Mouse (Mus musculus): ENCODE measurements at regions not wholly inside any gene's neighbourhood (a gene's known extent, or its start where the extent isn't known, plus 50 kb on each side); places are given as distances from the start of the nearest gene placed in this dataset.

DNA sequence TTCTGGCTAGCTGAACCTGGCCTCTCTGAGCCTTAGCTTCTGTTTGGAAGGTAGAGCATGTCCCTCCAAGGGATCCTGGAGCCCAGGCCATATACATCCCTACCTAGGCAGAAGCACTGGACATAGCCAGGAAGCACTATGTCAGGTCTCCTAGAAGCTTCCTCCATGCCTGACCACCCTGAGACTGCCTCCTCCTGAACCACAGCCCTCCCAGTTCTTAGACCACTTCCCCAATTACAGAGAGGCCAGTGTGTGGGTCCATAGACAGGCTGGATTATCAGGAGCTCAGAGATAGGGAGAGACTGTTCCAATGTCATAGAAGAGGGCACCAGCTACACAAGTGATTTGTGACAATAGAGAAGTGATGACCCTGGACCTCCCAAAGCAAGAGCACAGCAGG is 72.0 kb downstream of the Rplp1 start:
- H3K27me3 ChIP-seq (replicated peaks): no peaks in the 10 kb centered on the region
- H3K27ac ChIP-seq: no peak overlapping the region
- no peaks in the 10 kb centered on the region for H3K36me3 ChIP-seq
- no peaks in the 10 kb centered on the region for H3K4me1 ChIP-seq
- H3K9ac ChIP-seq: no peak overlapping the region
- H3K4me3 ChIP-seq: no peak overlapping the region
- no peak for ATAC-seq (ENCODE audit: low FRiP score, low read depth)
- no peak overlapping the region for H3K4me2 ChIP-seq (replicated peaks)
- no peaks in the 10 kb centered on the region for H3K9me3 ChIP-seq

DNA sequence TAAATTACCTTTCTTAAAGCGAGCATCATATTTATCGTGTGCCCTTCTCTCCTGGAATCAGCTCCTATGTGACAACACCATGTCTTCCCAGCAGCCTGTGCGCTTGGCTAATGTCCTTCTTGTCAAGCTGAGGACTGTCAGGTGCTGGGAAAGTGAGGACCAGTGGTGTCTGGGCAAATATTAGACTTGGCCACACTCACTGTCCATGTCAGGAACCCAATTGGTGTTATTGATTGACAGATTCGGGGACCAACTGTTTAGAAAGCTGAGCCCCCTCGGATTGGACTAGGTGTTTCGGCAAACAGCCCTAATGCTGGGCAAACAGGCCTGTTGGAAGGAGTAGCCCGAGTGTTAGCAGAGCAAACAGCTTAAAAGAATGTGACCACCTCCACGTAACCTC is 73.1 kb downstream of the Rplp1 start:
- Histone ChIP-seq H3K9ac (no peak overlapping the region), H3K27me3 (replicated peaks) (no peaks in the 10 kb centered on the region), H3K36me3 (no peaks in the 10 kb centered on the region), H3K27ac (no peak overlapping the region), H3K4me2 (replicated peaks) (no peak overlapping the region), H3K4me1 (no peaks in the 10 kb centered on the region), H3K4me3 (no peak overlapping the region), H3K9me3 (no peaks in the 10 kb centered on the region)
- ATAC-seq (ENCODE audit: low FRiP score, low read depth): no peak
- WGBS: 90% methylated on average over 8 of the region's 8 CpGs

DNA sequence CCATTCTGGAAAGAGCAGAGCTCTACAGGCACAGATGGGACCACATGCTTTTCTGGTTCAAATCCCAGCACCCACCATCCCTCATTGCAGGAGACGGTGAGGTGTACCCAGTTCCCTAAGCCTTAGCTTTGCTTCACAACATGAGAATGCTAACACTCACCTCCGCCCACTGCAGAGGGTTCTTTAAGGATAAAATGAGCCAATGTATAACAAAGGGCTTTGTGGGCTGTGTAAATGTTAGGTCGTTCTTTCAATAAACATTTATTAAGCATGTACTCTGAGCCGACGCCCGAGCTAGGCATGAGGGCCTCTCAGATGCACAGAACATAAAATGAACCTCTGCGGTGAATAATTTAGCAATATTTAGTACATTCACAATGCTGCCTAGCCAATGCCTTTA is 74.0 kb downstream of the Rplp1 start:
- no peaks in the 10 kb centered on the region for H3K27me3 ChIP-seq (replicated peaks)
- ATAC-seq (ENCODE audit: low FRiP score, low read depth): no peak
- H3K27ac ChIP-seq: no peak overlapping the region
- H3K4me3 ChIP-seq: no peak overlapping the region
- H3K9ac ChIP-seq: no peak overlapping the region
- H3K9me3 ChIP-seq: no peaks in the 10 kb centered on the region
- 79% methylated on average over 7 of the region's 7 CpGs for WGBS
- no peaks in the 10 kb centered on the region for H3K36me3 ChIP-seq
- no peak overlapping the region for H3K4me2 ChIP-seq (replicated peaks)
- H3K4me1 ChIP-seq: no peaks in the 10 kb centered on the region

DNA sequence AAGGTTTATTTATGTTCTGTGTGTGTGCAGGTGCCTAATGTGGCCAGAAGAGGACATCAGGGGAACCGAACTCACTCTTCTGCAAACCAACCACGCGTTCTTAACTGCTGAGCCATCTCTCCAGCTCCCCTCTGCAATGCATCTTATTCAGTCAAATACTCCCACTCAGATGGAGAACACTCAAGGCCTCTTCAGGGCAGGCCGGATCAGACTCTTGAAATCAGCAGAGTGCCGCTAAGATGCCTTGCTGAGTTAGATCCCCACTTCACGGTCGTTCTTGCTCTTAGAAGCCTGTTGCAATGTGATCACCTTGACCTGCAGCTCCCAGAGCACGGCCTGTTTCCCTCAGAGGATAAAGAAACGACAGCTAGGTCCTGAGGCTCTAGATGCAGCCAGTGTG is 81.1 kb downstream of the Rplp1 start:
- no peaks in the 10 kb centered on the region for H3K4me1 ChIP-seq
- H3K36me3 ChIP-seq: no peaks in the 10 kb centered on the region
- no peaks in the 10 kb centered on the region for H3K27me3 ChIP-seq (replicated peaks)
- H3K9me3 ChIP-seq: no peaks in the 10 kb centered on the region
- H3K9ac ChIP-seq: no peak overlapping the region
- H3K4me3 ChIP-seq: no peak overlapping the region
- no peak overlapping the region for H3K4me2 ChIP-seq (replicated peaks)
- 78% methylated on average over 9 of the region's 9 CpGs for WGBS
- H3K27ac ChIP-seq: no peak overlapping the region
- ATAC-seq (ENCODE audit: low FRiP score, low read depth): no peak

DNA sequence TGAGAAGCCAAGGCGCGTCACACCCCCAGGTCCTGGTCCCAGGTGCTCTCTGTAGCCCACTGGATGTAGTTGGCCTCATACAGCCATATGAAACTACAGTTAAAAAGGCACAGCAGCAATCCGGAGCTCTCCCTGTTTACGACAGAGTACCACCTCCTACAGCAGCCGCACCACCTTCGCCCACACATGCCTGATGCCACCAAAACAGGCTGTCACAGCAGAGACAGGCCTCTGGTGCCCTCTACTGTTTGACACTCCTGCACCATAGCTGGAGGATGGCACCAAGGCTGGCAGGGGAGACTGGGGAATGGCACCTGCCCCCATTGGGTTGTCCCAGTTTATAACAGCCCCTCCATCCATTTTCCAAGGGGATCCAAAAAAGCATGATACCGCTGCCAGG is 84.1 kb downstream of the Rplp1 start:
- H3K27me3 ChIP-seq (replicated peaks): no peaks in the 10 kb centered on the region
- no peak overlapping the region for H3K4me3 ChIP-seq
- H3K4me2 ChIP-seq (replicated peaks): no peak overlapping the region
- H3K4me1 ChIP-seq: no peaks in the 10 kb centered on the region
- H3K9ac ChIP-seq: no peak overlapping the region
- no peak overlapping the region for H3K27ac ChIP-seq
- H3K36me3 ChIP-seq: no peaks in the 10 kb centered on the region
- no peak for ATAC-seq (ENCODE audit: low FRiP score, low read depth)
- no peaks in the 10 kb centered on the region for H3K9me3 ChIP-seq
- 67% methylated on average over 7 of the region's 7 CpGs for WGBS

DNA sequence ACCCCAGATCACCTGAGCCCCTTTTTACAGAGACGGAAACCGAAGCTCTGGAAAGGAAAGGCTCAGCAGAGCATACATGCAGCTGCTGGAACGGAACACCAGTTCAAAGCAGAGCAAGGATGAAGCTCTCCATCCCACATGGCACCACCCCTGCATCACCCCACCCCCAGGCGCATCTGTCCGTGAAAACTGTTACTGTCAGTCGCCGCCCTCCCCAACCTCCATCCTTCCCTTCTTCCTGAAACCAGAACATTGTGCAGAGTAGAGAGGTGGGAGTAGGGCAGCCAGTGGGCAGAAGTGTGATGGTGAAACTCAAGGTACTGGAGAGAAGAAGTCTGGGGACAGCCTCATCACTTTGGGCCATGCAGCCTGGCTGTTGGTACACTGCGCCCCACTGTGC is 84.6 kb downstream of the Rplp1 start:
- no peaks in the 10 kb centered on the region for H3K9me3 ChIP-seq
- ATAC-seq (ENCODE audit: low FRiP score, low read depth): no peak
- H3K36me3 ChIP-seq: no peaks in the 10 kb centered on the region
- H3K27ac ChIP-seq: no peak overlapping the region
- no peak overlapping the region for H3K4me3 ChIP-seq
- H3K4me2 ChIP-seq (replicated peaks): no peak overlapping the region
- whole genome bisulfite sequencing: 84% methylated on average over 8 of the region's 8 CpGs
- no peaks in the 10 kb centered on the region for H3K4me1 ChIP-seq
- H3K27me3 ChIP-seq (replicated peaks): no peaks in the 10 kb centered on the region
- no peak overlapping the region for H3K9ac ChIP-seq

DNA sequence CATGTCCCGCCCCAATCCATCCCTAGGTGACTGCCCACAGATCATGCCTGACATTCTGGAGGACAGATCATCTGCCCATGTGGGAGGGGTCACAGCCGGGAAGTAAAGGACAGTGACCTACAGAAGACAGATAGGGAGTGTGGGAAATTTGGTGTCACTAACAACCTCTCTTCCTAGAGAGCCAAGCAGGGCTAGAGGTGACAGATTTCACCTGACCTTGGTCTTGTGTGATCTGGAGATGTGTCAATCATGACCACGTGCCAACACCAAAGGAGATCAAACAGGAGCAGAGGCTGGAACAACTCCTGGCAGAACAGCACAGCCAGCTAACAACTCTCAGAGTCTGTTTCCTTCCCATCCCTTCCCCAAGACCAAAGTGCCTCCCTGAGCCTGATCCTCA is 85.0 kb downstream of the Rplp1 start:
- Histone ChIP-seq H3K36me3 (no peaks in the 10 kb centered on the region), H3K4me1 (no peaks in the 10 kb centered on the region), H3K27me3 (replicated peaks) (no peaks in the 10 kb centered on the region), H3K9ac (no peak overlapping the region), H3K9me3 (no peaks in the 10 kb centered on the region), H3K4me3 (no peak overlapping the region), H3K4me2 (replicated peaks) (no peak overlapping the region), H3K27ac (no peak overlapping the region)
- ATAC-seq (ENCODE audit: low FRiP score, low read depth): no peak
- WGBS: 92% methylated on average over 3 of the region's 3 CpGs

DNA sequence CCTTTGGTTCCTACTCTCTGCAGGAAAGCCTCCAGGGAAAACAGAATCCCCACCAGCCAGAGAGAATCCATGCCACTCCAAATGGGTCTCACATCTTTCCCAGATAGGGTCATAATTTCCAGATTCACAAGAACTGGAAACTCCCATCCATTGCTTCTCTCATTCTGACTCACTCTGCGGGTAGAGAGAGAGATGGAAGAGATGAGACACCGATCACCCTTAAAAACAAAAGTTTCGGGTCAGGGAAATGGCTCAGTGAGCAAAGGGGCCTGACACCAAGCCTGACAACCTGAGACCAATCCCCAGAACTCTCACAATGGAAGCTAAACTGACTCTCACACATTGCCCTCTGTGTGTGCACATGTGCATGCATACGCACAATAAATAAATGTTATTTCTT is 86.6 kb downstream of the Rplp1 start:
- H3K9ac ChIP-seq: no peak overlapping the region
- H3K27ac ChIP-seq: no peak overlapping the region
- no peaks in the 10 kb centered on the region for H3K9me3 ChIP-seq
- H3K4me3 ChIP-seq: no peak overlapping the region
- H3K4me1 ChIP-seq: no peaks in the 10 kb centered on the region
- ATAC-seq (ENCODE audit: low FRiP score, low read depth): no peak
- WGBS: 91% methylated on average over 4 of the region's 4 CpGs
- H3K36me3 ChIP-seq: no peaks in the 10 kb centered on the region
- H3K4me2 ChIP-seq (replicated peaks): no peak overlapping the region
- no peaks in the 10 kb centered on the region for H3K27me3 ChIP-seq (replicated peaks)

DNA sequence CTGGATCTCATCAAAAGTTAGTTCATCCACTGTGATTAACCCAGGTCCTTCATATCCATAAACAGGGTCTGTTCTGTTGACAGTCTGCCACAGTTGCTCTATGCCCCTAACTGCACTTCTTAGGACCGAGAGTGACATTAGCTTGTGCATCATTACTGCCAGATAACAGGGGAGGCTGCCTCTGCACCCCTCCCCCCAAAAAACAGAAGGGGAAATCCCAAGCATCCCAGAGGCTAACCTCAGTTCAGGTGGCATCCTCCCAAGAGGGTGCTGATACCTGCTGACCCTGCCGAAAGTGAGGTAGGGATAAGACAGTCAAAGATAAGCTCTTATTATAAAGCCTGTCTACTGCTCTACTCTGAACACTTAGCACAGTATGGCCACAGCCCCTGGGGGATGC is 87.3 kb downstream of the Rplp1 start:
- WGBS: 90% methylated on average over 2 of the region's 2 CpGs
- no peak overlapping the region for H3K4me3 ChIP-seq
- H3K27me3 ChIP-seq (replicated peaks): no peaks in the 10 kb centered on the region
- no peak overlapping the region for H3K4me2 ChIP-seq (replicated peaks)
- H3K27ac ChIP-seq: no peak overlapping the region
- ATAC-seq (ENCODE audit: low FRiP score, low read depth): no peak
- no peaks in the 10 kb centered on the region for H3K9me3 ChIP-seq
- no peak overlapping the region for H3K9ac ChIP-seq
- H3K36me3 ChIP-seq: no peaks in the 10 kb centered on the region
- no peaks in the 10 kb centered on the region for H3K4me1 ChIP-seq

DNA sequence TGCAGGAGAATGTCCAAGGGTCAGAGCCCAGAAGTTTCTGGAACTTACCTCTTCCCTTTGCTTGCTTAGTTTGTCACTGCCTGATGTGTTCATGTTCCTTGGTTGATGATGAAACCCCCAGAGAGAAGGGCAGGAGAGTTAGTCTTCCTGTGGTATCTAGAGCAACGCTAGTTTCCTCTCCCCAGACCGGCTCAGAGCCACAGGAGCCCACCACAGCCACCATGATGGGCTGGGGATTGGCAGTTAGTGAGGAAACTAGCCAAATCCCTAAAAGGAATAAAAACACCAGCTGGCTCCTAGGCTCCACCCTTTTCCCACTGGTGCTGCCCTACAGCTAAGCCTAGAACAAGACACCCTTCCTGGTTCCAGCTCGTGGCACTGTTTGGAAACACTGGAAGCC is 87.9 kb downstream of the Rplp1 start:
- H3K27ac ChIP-seq: no peak overlapping the region
- H3K4me3 ChIP-seq: no peak overlapping the region
- H3K4me1 ChIP-seq: no peaks in the 10 kb centered on the region
- no peak overlapping the region for H3K4me2 ChIP-seq (replicated peaks)
- no peak for ATAC-seq (ENCODE audit: low FRiP score, low read depth)
- H3K36me3 ChIP-seq: no peaks in the 10 kb centered on the region
- no peaks in the 10 kb centered on the region for H3K27me3 ChIP-seq (replicated peaks)
- no peaks in the 10 kb centered on the region for H3K9me3 ChIP-seq
- WGBS: 68% methylated on average over 3 of the region's 3 CpGs
- H3K9ac ChIP-seq: no peak overlapping the region

DNA sequence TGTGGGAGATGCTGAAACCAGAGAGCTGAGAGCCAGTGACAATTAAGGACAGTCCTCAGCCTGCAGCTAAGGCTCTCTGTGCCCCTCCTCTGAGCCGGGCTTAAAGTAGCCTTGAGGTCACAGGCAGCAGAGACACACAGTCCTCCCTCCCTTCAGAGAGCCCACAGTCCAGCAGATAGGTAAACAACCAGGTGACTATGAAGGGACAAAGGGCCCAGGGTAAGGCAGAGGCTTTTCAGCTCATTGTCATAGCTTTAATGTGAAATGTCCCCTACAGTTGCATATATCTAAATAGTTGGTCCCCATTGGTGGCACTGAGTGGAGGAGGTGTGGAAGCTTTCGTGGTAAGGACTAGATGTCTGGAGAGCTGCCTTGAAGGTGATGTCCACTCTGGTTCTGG is 88.5 kb downstream of the Rplp1 start:
- H3K4me1 ChIP-seq: no peaks in the 10 kb centered on the region
- 75% methylated on average over 2 of the region's 2 CpGs for WGBS
- H3K4me2 ChIP-seq (replicated peaks): no peak overlapping the region
- no peaks in the 10 kb centered on the region for H3K9me3 ChIP-seq
- no peaks in the 10 kb centered on the region for H3K36me3 ChIP-seq
- no peak overlapping the region for H3K27ac ChIP-seq
- no peak overlapping the region for H3K4me3 ChIP-seq
- H3K27me3 ChIP-seq (replicated peaks): no peaks in the 10 kb centered on the region
- H3K9ac ChIP-seq: no peak overlapping the region
- ATAC-seq (ENCODE audit: low FRiP score, low read depth): no peak

DNA sequence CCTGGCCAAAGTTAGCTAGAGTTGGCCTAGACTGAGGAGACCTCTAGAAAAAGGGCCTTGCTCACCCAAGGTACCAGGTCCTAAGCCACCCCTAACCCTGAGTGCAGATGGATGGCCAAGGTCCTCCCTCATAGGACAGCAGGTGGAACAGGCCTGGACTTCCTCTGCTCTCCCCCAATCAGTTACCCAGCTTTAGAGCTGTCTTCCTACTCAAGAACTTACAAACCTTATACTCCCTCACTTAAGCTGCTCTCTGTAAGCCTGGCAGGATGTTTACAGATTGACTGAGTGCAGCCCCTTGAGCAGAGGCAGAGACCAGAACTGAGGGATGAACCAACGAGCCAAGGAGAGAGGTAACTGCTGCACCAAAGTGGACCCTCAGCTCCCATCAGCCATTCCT is 94.5 kb downstream of the Rplp1 start:
- Histone ChIP-seq H3K9ac (no peak overlapping the region), H3K27me3 (replicated peaks) (no peaks in the 10 kb centered on the region), H3K4me2 (replicated peaks) (no peak overlapping the region), H3K4me3 (no peak overlapping the region), H3K27ac (no peak overlapping the region), H3K36me3 (no peaks in the 10 kb centered on the region), H3K9me3 (no peaks in the 10 kb centered on the region), H3K4me1 (0 out of 2 replicates have a peak, but pooled peaks cover 6% of the 10 kb centered on the region)
- 83% methylated on average over 1 of the region's 1 CpGs for WGBS
- no peak for ATAC-seq (ENCODE audit: low FRiP score, low read depth)

DNA sequence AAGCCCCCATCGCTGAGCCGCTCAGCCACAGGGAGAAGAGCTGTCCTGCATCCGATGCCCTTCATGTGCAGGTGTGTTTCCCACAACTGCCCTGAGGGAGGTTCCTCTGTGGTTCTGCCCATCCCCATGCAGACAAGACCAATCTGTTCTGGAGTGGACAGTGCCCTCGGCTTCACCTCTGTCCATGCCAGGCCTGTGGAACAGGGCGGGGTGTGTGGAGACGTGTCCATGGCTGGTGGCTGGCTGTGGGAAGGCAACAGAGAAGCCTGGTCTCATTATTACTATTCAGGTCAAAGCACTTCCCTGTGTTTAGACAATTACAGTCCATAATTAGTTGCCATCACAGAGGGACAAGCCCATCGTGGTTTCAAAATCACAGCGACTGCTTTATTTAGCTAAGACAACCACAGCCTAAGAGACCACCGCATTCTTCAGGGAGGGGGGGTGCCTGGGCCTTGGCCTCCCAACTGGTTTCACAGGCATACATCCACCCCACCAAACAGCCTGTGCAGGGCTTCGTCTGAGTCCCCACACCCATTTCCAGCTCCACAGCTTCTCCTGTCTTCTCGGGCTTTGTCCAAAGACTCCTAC is 97.7 kb downstream of the Rplp1 start:
- no peaks in the 10 kb centered on the region for H3K36me3 ChIP-seq
- no peak for ATAC-seq (ENCODE audit: low FRiP score, low read depth)
- H3K4me3 ChIP-seq: no peak overlapping the region
- H3K4me2 ChIP-seq (replicated peaks): no peak overlapping the region
- no peak overlapping the region for H3K9ac ChIP-seq
- H3K27me3 ChIP-seq (replicated peaks): no peaks in the 10 kb centered on the region
- H3K27ac ChIP-seq: no peak overlapping the region
- H3K4me1 ChIP-seq: 0 out of 2 replicates have a peak, but pooled peaks cover 6% of the 10 kb centered on the region
- WGBS: 81% methylated on average over 11 of the region's 11 CpGs
- H3K9me3 ChIP-seq: no peaks in the 10 kb centered on the region
